Mouse (Mus musculus) stomach, embryonic 16.5 days (tissue): ENCODE measurements around the gene Synpo2. TPM values are rescaled to one million over a fixed set of nuclear protein-coding genes. Genes with fewer than 3 reads are reported as not detected.

Experiments
- ATAC-seq: fragments of 200-750 bp; cut with Nextera tagmentation; 2 replicates; pipeline ENCODE4 v1.8.0; 2017; ENCODE audit warnings: moderate number of reproducible peaks, moderate TSS enrichment; ENCODE audit not compliant: insufficient read depth, low FRiP score
- H3K27ac ChIP-seq: fragments of 300-500 bp; sonication (generic); 2 replicates; pipeline ENCODE4 v1.5.1; 2014; ENCODE audit warnings: low read length
- H3K27me3 ChIP-seq: fragments of 300-500 bp; sonication (generic); 2 replicates; pipeline ENCODE4 v1.6.1; 2014; ENCODE audit warnings: low read length, control low read depth, mixed read lengths; ENCODE audit not compliant: control insufficient read depth, insufficient read depth
- H3K36me3 ChIP-seq: fragments of 300-500 bp; sonication (generic); 2 replicates; pipeline ENCODE4 v1.6.1; 2014; ENCODE audit warnings: low read length; ENCODE audit not compliant: control insufficient read depth, insufficient read depth
- H3K4me1 ChIP-seq: fragments of 300-500 bp; sonication (generic); 2 replicates; pipeline ENCODE4 v1.6.1; 2014; ENCODE audit warnings: low read length, control low read depth, mixed read lengths; ENCODE audit not compliant: control insufficient read depth, insufficient read depth
- H3K4me2 ChIP-seq: fragments of 300-500 bp; sonication (generic); 2 replicates; pipeline ENCODE4 v1.6.1; 2014; ENCODE audit warnings: low read depth, low read length, mixed read lengths
- H3K4me3 ChIP-seq: fragments of 300-500 bp; sonication (generic); replicated peaks from 2 replicates; pipeline ENCODE4 v1.5.1; 2014; ENCODE audit warnings: mild to moderate bottlenecking, low read length
- H3K9ac ChIP-seq: fragments of 300-500 bp; sonication (generic); 2 replicates; pipeline ENCODE4 v1.6.1; 2014; ENCODE audit warnings: low read length
- H3K9me3 ChIP-seq: fragments of 300-500 bp; sonication (generic); replicated peaks from 2 replicates; pipeline ENCODE4 v1.6.1; 2016; ENCODE audit warnings: low read length, control low read depth; ENCODE audit not compliant: control insufficient read depth
- WGBS: fragments of 180-500 bp; shearing (Covaris S2); extraction: QIAGEN DNeasy Blood & Tissue Kit; methylation state at CpG from one replicate; pipeline ENCODE4 v1.1.7; 2014; 5-methylcytosine and 5-hydroxymethylcytosine counted together
- polyA plus RNA-seq: library from polyadenylated mRNA; unstranded; fragments of >200 nt; fragmentation: Nextera tagmentation; extraction: Ambion mirVana; gene quantifications from 2 replicates; pipeline ENCODE4 v1.2.1, GENCODE M21; 2015

Gene Synpo2
- polyA plus RNA-seq, 1 experiment from 2014 or later = 38.7 TPM

DNA sequence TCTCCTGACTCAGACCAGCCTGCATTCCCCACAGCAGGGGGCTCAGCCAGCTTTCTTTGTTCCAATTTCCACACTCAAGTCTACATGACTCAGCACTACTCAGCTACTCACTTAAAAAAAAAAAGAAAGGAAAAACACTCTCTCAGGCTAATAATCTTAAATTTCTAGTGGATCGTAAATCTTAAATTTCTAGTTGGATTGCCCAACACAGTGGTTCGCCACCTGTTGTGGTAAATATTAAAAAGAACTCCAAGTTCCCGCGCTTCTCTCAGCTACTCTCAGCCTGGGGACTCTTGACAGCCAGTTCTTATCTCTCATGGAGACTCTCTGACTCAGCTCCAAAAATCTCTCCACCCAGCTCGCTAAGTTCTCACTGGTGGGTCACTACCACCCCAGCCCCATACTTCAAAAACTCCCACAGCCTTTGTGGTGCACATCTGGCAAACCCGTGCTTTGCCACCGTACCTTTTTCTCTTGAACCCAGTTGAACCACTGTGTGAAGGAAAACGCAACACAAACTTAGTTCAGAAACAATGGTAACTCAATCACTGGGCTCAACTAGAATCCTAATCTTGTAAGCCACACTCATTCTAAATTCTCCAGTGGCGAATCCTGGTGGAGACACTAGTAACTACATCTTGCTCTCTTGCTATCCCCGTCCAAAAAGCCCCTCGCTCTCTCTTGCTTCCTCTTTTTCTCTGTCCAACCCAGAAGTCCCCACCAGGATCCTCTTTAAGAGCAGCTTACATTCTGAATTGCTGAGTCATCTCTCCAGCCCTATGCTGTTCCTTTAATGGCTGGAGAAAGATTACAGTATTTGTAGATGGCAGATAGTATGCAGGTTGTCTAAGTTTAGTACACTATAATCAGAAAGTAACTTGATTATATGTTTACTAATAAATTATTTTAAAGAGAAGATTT lies 20.5 kb upstream of the Synpo2 start:
- Histone ChIP-seq H3K27ac (no peak overlapping the region), H3K9me3 (no peaks in the 10 kb centered on the region), H3K27me3 (no peaks in the 10 kb centered on the region), H3K9ac (no peak overlapping the region), H3K4me1 (no peaks in the 10 kb centered on the region), H3K4me2 (no peak overlapping the region), H3K36me3 (no peaks in the 10 kb centered on the region), H3K4me3 (no peak overlapping the region)
- WGBS = 77% methylated on average over 11 of the region's 11 CpGs
- ATAC-seq = no peak

DNA sequence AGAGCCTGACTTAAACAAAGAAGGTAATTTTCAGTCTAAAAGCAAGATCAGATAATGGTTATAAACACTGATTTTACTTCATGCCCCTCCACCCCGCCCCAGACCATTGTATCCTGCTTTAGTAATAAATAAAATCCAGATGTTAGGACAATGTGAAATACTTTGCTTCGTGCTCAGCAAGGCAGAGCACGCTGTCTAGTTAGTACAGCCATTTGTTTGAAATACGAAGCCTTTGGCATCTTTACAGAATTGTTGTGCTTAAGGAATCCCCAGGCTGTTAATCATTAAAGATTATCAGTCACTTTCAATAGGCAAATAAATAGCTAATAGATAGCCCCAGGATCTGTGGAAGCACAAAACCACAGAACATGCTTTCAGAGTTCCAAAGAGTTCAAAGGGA lies 9.7 kb upstream of the Synpo2 start:
- H3K36me3 ChIP-seq = no peaks in the 10 kb centered on the region
- H3K4me3 ChIP-seq = no peak overlapping the region
- no peaks in the 10 kb centered on the region for H3K4me1 ChIP-seq
- H3K27me3 ChIP-seq = no peaks in the 10 kb centered on the region
- no peak for ATAC-seq
- H3K27ac ChIP-seq = no peak overlapping the region
- no peak overlapping the region for H3K9ac ChIP-seq
- no peaks in the 10 kb centered on the region for H3K9me3 ChIP-seq
- WGBS = 25% methylated on average over 4 of the region's 4 CpGs
- no peak overlapping the region for H3K4me2 ChIP-seq

DNA sequence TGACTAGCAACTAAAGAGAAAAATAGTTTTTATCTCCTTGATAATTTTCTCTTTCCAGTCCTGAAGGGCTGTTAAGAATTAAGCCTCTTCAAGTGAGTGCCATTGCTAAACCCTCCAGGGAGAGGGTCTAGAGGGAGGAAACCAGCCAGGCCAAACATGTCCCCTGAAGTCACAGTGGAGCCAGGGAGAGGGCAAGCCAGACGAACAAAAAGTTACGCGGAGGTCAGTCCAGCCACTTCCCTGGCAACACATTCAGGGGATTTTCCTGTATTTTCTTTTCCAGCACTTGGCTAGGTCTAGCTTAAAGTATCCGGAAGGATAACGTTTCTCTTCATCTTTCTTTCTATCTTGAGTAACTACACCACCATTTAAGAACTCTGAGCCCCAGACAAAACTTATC lies 8.4 kb upstream of the Synpo2 start:
- no peak for ATAC-seq
- no peaks in the 10 kb centered on the region for H3K27me3 ChIP-seq

GRCm38 (mm10) chr3:123237446-123237845 lies 1.5 kb upstream of the Synpo2 start:
- Histone ChIP-seq H3K4me1 (0 out of 2 replicates have a peak, but pooled peaks cover 6% of the 10 kb centered on the region), H3K4me2 (no peak overlapping the region), H3K36me3 (no peaks in the 10 kb centered on the region), H3K27me3 (no peaks in the 10 kb centered on the region), H3K27ac (no peak overlapping the region), H3K9ac (peak overlapping the region; percentile 9), H3K4me3 (no peak overlapping the region), H3K9me3 (no peaks in the 10 kb centered on the region)
- ATAC-seq = no peak

More for the DNA sequence above, 8.4 kb upstream of the Synpo2 start:
- no peaks in the 10 kb centered on the region for H3K36me3 ChIP-seq
- no peak overlapping the region for H3K4me2 ChIP-seq
- no peak overlapping the region for H3K27ac ChIP-seq
- no peak overlapping the region for H3K4me3 ChIP-seq
- 55% methylated on average over 5 of the region's 5 CpGs for WGBS
- no peaks in the 10 kb centered on the region for H3K4me1 ChIP-seq
- H3K9ac ChIP-seq = no peak overlapping the region
- H3K9me3 ChIP-seq = no peaks in the 10 kb centered on the region

GRCm38 (mm10) chr3:123237039-123237438 lies 1.1 kb upstream of the Synpo2 start:
- WGBS = 33% methylated on average over 7 of the region's 7 CpGs
- H3K27ac ChIP-seq = no peak overlapping the region
- no peaks in the 10 kb centered on the region for H3K36me3 ChIP-seq
- H3K9ac ChIP-seq = peak overlapping the region; percentile 9
- no peak overlapping the region for H3K4me3 ChIP-seq
- H3K4me1 ChIP-seq = 0 out of 2 replicates have a peak, but pooled peaks cover 6% of the 10 kb centered on the region
- no peaks in the 10 kb centered on the region for H3K27me3 ChIP-seq
- H3K4me2 ChIP-seq = no peak overlapping the region
- no peaks in the 10 kb centered on the region for H3K9me3 ChIP-seq
- ATAC-seq = no peak

GRCm38 (mm10) chr3:123235495-123235894 lies 454 bp downstream of the Synpo2 start:
- Histone ChIP-seq H3K27ac (peak overlapping the region; percentile 64; the same call in 1 of the 2 replicates), H3K27me3 (no peaks in the 10 kb centered on the region), H3K4me1 (0 out of 2 replicates have a peak, but pooled peaks cover 6% of the 10 kb centered on the region), H3K4me2 (peak overlapping the region; percentile 63), H3K9ac (peak overlapping the region; percentile 72), H3K9me3 (no peaks in the 10 kb centered on the region), H3K4me3 (peak overlapping the region; percentile 63), H3K36me3 (no peaks in the 10 kb centered on the region)
- 22% methylated on average over 7 of the region's 7 CpGs for WGBS
- no peak for ATAC-seq

GRCm38 (mm10) chr3:123234191-123234836 lies 1.6 kb downstream of the Synpo2 start:
- Histone ChIP-seq H3K4me1 (0 out of 2 replicates have a peak, but pooled peaks cover 6% of the 10 kb centered on the region), H3K4me3 (peak overlapping the region; percentile 32), H3K9ac (peak overlapping the region; percentile 66), H3K4me2 (peak overlapping the region; percentile 44), H3K36me3 (no peaks in the 10 kb centered on the region), H3K27ac (peak overlapping the region; percentile 38), H3K9me3 (no peaks in the 10 kb centered on the region), H3K27me3 (no peaks in the 10 kb centered on the region)
- WGBS = 29% methylated on average over 16 of the region's 16 CpGs
- ATAC-seq = peak; percentile 39; the same call in 1 of the 2 replicates

DNA sequence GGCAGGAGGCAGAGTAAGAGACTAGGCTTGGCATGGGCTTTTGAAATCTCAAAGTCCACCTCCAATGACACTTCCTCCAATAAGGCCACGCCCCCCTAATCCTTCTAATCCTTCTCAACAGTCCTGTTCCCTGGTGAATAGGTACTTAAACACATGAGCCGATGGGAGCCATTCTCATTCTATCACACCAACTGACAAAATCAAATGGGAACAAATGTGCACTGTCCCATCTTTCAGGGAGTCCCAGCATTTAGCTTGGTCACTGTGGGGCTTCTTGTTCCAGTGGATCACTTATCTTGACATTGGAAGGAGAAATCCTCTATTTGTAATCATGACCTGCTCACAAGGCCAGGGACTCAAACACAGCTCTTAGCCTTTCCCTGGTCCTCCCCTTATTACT lies 4.3 kb downstream of the Synpo2 start:
- 89% methylated on average over 2 of the region's 2 CpGs for WGBS
- Histone ChIP-seq H3K27me3 (no peaks in the 10 kb centered on the region), H3K4me2 (no peak overlapping the region), H3K27ac (no peak overlapping the region), H3K4me3 (no peak overlapping the region), H3K4me1 (0 out of 2 replicates have a peak, but pooled peaks cover 4% of the 10 kb centered on the region), H3K36me3 (no peaks in the 10 kb centered on the region), H3K9ac (no peak overlapping the region), H3K9me3 (no peaks in the 10 kb centered on the region)
- no peak for ATAC-seq

DNA sequence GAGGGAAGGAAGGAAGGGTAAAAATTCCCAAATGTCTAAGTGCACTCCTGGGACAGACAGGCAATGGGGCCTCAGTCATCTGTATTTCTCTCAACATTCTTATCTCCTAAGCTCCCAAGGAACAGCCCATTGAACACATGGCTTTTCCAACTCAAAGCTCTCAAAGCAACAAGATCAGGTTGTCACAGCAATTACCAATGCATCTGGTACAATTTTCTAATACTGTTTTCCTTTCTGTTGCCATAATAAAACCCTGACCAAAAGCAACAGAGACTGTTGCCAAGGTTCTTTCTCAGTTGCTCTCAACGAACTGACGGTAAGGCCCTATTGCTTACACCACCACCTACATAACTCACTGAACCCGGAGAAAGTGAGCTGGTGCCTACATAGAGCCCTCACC lies 8.7 kb downstream of the Synpo2 start:
- H3K36me3 ChIP-seq = no peaks in the 10 kb centered on the region
- no peaks in the 10 kb centered on the region for H3K27me3 ChIP-seq
- no peak overlapping the region for H3K4me3 ChIP-seq
- no peak overlapping the region for H3K4me2 ChIP-seq
- H3K4me1 ChIP-seq = no peaks in the 10 kb centered on the region
- H3K9ac ChIP-seq = no peak overlapping the region
- H3K27ac ChIP-seq = no peak overlapping the region
- H3K9me3 ChIP-seq = no peaks in the 10 kb centered on the region
- 84% methylated on average over 3 of the region's 3 CpGs for WGBS
- ATAC-seq = no peak
